Mouse (Mus musculus) forebrain, embryonic 11.5 days (tissue): Measurements from ENCODE around the gene Lrrc63. TPM values are rescaled to one million over a fixed set of nuclear protein-coding genes. Genes with fewer than 3 reads are reported as not detected.

Experiments
- ATAC-seq: fragments of 200-750 bp; cut with Nextera tagmentation; replicated peaks from 2 replicates; pipeline ENCODE4 v1.8.0; 2017; ENCODE audit warnings: moderate TSS enrichment; ENCODE audit not compliant: low FRiP score
- DNase-seq: peaks from one replicate; pipeline ENCODE4 v3.0.0-alpha.2; 2017; ENCODE audit warnings: low spot score
- H3K27ac ChIP-seq: fragments of 300-500 bp; sonication (generic); 2 replicates; pipeline ENCODE4 v1.5.1; 2014; ENCODE audit warnings: low read depth, low read length
- H3K27me3 ChIP-seq: fragments of 300-500 bp; sonication (generic); 2 replicates; pipeline ENCODE4 v1.6.1; 2014; ENCODE audit warnings: mild to moderate bottlenecking, low read length, mixed read lengths; ENCODE audit not compliant: control insufficient read depth, insufficient read depth
- H3K36me3 ChIP-seq: fragments of 300-500 bp; sonication (generic); 2 replicates; pipeline ENCODE4 v1.6.1; 2014; ENCODE audit warnings: mild to moderate bottlenecking, low read length, moderate library complexity, mixed read lengths; ENCODE audit not compliant: control insufficient read depth, insufficient read depth
- H3K4me1 ChIP-seq: fragments of 300-500 bp; sonication (generic); replicated peaks from 2 replicates; pipeline ENCODE4 v1.6.1; 2014; ENCODE audit warnings: low read length, mixed read lengths; ENCODE audit not compliant: control insufficient read depth, insufficient read depth
- H3K4me2 ChIP-seq: fragments of 300-500 bp; sonication (generic); 2 replicates; pipeline ENCODE4 v1.6.1; 2014; ENCODE audit warnings: low read depth, mild to moderate bottlenecking, low read length, moderate library complexity, mixed read lengths; ENCODE audit not compliant: severe bottlenecking
- H3K4me3 ChIP-seq: fragments of 300-500 bp; sonication (generic); 2 replicates; pipeline ENCODE4 v1.5.1; 2014; ENCODE audit warnings: low read depth, low read length
- H3K9ac ChIP-seq: fragments of 300-500 bp; sonication (generic); 2 replicates; pipeline ENCODE4 v1.6.1; 2014; ENCODE audit warnings: low read length
- H3K9me3 ChIP-seq: fragments of 300-500 bp; sonication (generic); 2 replicates; pipeline ENCODE4 v1.6.1; 2016; ENCODE audit warnings: low read length, mixed read lengths; ENCODE audit not compliant: control insufficient read depth
- WGBS: fragments of 180-500 bp; shearing (Covaris S2); extraction: QIAGEN DNeasy Blood & Tissue Kit; methylation state at CpG from one replicate; pipeline ENCODE4 v1.1.7; 2014; 5-methylcytosine and 5-hydroxymethylcytosine counted together
- polyA plus RNA-seq: library from polyadenylated mRNA; unstranded; fragments of >200 nt; fragmentation: Nextera tagmentation; extraction: Ambion mirVana; gene quantifications from 2 replicates; pipeline ENCODE4 v1.2.1, GENCODE M21; 2014

Gene Lrrc63
- polyA plus RNA-seq, 1 experiment from 2014 or later = 0.36 TPM

DNA sequence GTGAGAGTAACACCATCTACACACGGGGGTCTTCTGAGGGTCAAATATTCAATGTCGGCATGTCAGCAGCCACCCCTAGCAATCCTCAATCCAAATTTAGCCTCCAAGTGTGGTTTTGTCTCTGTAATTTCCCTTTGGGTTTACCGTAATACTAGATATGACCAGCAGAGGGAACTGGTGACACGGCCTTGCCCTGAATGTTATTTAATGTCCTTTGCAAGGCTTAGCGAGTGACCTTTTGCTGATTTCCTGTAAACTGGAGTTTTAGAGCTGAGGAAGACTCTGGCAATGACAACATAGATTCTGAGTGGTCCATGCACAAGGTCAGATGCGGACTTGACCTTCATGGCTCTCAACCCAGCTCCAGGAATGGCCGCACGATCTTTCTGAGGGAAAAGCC lies 70.1 kb downstream of the Lrrc63 start:
- Histone ChIP-seq H3K27me3 (no peaks in the 10 kb centered on the region), H3K4me1 (no peaks in the 10 kb centered on the region), H3K4me3 (no peak overlapping the region), H3K36me3 (no peaks in the 10 kb centered on the region), H3K27ac (no peak overlapping the region), H3K9me3 (no peaks in the 10 kb centered on the region), H3K4me2 (no peak overlapping the region), H3K9ac (no peak overlapping the region)
- 50% methylated on average over 8 of the region's 8 CpGs for WGBS
- no peak for DNase-seq
- ATAC-seq = no peak

DNA sequence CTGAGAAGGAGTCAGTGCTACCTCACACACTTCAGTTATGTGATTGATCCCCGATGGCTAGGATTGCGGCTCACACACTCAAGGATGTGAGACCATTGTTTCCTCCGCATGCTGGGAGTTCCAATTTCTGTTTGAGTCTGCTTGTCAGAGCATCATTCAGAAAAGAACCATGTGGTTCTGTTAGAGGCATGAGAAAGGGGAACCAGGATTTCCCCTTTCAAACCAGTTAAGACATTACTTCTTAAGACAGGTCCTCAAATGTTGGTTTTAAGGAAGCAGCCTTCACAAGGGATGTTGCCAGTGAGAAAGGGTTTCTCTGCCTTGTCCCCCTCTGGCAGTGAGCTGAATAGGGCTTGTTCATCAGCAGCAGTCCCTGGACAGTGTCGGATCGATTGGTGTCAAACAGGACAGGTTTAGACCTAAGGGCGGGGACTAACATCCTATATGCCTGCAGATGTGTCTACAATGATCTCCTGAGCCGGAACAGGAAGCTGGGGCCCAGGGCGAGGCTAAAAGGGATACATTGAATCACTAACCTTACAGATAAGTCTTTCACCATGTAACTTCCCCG lies 73.7 kb downstream of the Lrrc63 start:
- Histone ChIP-seq H3K36me3 (no peaks in the 10 kb centered on the region), H3K4me3 (no peak overlapping the region), H3K4me1 (no peaks in the 10 kb centered on the region), H3K27ac (no peak overlapping the region), H3K27me3 (no peaks in the 10 kb centered on the region), H3K9me3 (no peaks in the 10 kb centered on the region), H3K4me2 (no peak overlapping the region), H3K9ac (no peak overlapping the region)
- DNase-seq (no peak), ATAC-seq (no peak)
- WGBS = 88% methylated on average over 9 of the region's 9 CpGs

DNA sequence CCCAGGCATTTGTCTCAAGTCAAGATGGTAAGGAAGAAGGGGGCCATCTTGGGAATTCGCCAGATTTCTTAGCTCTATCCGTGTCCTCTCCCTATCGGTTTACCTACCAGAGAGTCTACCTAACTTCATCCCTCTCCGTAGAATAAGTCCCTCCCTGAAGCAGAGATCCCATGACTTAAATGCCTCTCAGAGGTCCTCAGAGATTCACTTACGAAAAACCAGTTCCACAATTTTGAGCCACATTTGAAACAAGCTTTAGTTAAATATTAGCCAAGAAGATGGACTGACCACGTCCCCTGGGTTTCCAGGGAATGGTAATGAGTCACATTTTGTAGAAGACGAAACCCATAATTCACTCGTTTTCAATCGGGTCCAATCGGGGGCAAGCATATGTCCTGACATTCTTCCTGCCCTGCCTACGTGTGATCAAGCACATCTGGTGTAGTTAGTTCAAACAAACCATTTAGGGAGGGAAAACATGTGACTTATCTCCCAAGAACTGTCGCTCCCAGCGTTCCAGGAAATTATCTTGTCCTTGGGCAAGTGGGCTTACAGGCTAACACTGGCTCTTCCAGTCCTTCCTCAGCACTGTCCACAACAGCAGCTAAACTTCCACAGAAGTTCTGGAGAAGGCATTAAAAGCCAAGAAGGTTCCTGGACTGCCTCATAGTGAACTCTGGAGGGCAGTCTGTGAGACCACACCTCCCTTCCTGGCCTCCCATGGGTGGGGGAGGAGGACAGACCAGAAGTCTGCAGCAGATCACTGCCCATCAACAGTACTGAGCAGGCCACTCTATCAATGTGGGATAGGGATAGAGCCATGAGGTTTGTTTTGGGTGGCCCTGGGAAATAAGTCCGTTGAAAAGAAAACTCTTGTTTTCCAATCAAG lies 76.0 kb downstream of the Lrrc63 start:
- Histone ChIP-seq H3K4me2 (no peak overlapping the region), H3K9me3 (no peaks in the 10 kb centered on the region), H3K4me3 (no peak overlapping the region), H3K4me1 (no peaks in the 10 kb centered on the region), H3K36me3 (no peaks in the 10 kb centered on the region), H3K9ac (no peak overlapping the region), H3K27me3 (no peaks in the 10 kb centered on the region), H3K27ac (no peak overlapping the region)
- ATAC-seq (no peak), DNase-seq (no peak)
- WGBS = 87% methylated on average over 14 of the region's 14 CpGs

DNA sequence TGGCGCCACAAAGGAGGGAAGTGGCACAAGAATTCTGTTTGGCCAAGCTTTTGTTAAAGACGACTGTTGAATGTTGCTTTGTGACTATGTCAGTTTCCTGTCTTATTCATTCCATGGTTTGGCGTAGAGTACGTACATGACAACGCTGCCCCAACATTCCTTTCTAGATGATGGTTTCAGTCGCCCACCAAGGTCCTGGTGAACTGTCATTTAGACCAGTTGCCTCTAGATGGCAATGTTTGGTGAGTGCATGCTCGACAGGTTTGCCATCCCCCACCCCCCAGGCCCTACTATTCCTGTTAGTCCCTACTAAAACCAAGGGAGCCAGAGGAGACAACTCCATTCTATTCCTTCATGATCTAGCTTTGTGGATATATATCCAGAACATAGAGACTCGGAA lies 78.2 kb downstream of the Lrrc63 start:
- Histone ChIP-seq H3K27me3 (no peaks in the 10 kb centered on the region), H3K4me3 (no peak overlapping the region), H3K9me3 (no peaks in the 10 kb centered on the region), H3K4me2 (no peak overlapping the region), H3K36me3 (no peaks in the 10 kb centered on the region), H3K27ac (no peak overlapping the region), H3K4me1 (no peaks in the 10 kb centered on the region), H3K9ac (no peak overlapping the region)
- WGBS = 64% methylated on average over 8 of the region's 8 CpGs
- no peak for DNase-seq
- ATAC-seq = no peak

DNA sequence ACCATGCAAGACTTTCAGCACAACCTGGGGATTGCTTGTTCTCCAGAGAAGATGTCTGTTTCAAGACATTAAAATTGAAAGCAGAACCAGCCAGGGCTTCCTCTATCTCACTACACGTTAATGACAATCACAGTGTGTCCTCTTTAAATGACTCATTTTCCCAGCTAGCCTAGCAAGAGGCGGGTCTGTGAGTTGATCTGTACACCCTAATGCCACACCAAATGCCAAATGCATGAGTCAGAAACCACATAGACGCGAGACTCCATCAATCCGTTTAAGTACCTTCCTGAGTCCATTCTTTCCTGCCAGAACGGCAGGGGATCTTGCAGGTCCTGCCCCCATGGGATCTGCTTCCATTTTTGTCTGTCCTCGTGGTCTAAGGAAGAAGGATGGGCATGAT lies 85.5 kb downstream of the Lrrc63 start:
- Histone ChIP-seq H3K9ac (no peak overlapping the region), H3K4me3 (no peak overlapping the region), H3K4me1 (no peaks in the 10 kb centered on the region), H3K4me2 (no peak overlapping the region), H3K9me3 (no peaks in the 10 kb centered on the region), H3K36me3 (no peaks in the 10 kb centered on the region), H3K27ac (no peak overlapping the region), H3K27me3 (no peaks in the 10 kb centered on the region)
- DNase-seq (no peak), ATAC-seq (no peak)
- 78% methylated on average over 7 of the region's 7 CpGs for WGBS

DNA sequence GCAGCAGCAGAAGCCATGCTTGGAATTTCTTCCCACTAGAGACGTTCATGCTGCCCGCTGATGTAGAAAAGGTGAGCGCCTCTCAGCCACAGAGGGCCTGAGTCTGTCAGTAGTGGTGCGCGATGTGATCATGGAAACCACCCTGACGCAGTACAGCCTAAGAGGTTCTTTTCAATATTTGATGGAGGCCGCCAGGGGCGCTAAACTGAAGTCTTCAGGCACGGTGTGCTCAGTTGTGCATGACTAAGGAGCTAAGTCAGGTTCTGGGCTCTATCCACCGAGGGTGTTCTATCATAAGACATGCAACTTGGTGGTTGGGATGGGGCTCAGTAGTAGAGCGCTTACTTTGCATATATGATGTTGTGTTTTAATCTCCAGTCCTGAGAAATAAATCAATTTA lies 95.2 kb downstream of the Lrrc63 start:
- no peak overlapping the region for H3K27ac ChIP-seq
- H3K4me2 ChIP-seq = no peak overlapping the region
- 50% methylated on average over 11 of the region's 11 CpGs for WGBS
- no peaks in the 10 kb centered on the region for H3K4me1 ChIP-seq
- H3K36me3 ChIP-seq = no peaks in the 10 kb centered on the region
- no peaks in the 10 kb centered on the region for H3K9me3 ChIP-seq
- no peak for ATAC-seq
- H3K4me3 ChIP-seq = no peak overlapping the region
- no peak for DNase-seq
- H3K9ac ChIP-seq = no peak overlapping the region
- no peaks in the 10 kb centered on the region for H3K27me3 ChIP-seq

Other genes starting within 250 kb of the Lrrc63 start
- gene Lrch1, start 183.0 kb downstream of the Lrrc63 start, polyA plus RNA-seq = 7.6 and 8.5 TPM in 2 replicates
- gene Rubcnl, start 114.9 kb downstream of the Lrrc63 start, polyA plus RNA-seq = 0.32 TPM in 2 replicates
- 26.5 and 28.6 TPM in 2 replicates for gene Lcp1, start 220 bp upstream of the Lrrc63 start, polyA plus RNA-seq
- gene Cpb2, start 111.4 kb upstream of the Lrrc63 start, polyA plus RNA-seq = not detected in 2 replicates
- gene Zc3h13, start 153.5 kb upstream of the Lrrc63 start, polyA plus RNA-seq = 35.3 and 40.6 TPM in 2 replicates